Mouse (Mus musculus): Measurements from ENCODE around the gene Slc15a1. TPM values are rescaled to one million over a fixed set of nuclear protein-coding genes. Genes with fewer than 3 reads are reported as not detected.

Gene Slc15a1
- polyA plus RNA-seq, 1 experiment, result 304 TPM

GRCm38 (mm10) chr14:121466501-121466900 is 38.6 kb downstream of the Slc15a1 start:
- H3K4me1 ChIP-seq (ENCODE audit: control insufficient read depth, insufficient read depth, insufficient read length, low read length), result peaks cover 11% of the 10 kb centered on the region; the same call in 1 of the 2 replicates
- H3K4me3 ChIP-seq (ENCODE audit: low read depth, low read length), result no peak overlapping the region
- no peaks in the 10 kb centered on the region for H3K27me3 ChIP-seq (ENCODE audit: control insufficient read depth, insufficient read depth, low read length)
- H3K36me3 ChIP-seq (ENCODE audit: control insufficient read depth, insufficient read depth, low read length), result peaks cover 52% of the 10 kb centered on the region
- TF ChIP-seq CTCF (IDR thresholded peaks at IDR 0.05; ENCODE audit: extremely low read depth, insufficient read length, insufficient replicate concordance, low read depth, low read length) (no peak), POLR2A (IDR thresholded peaks at IDR 0.05; ENCODE audit: low read depth, low read length) (no peak)
- H3K27ac ChIP-seq (ENCODE audit: insufficient read depth, low read depth, low read length), result no peak overlapping the region
- WGBS, result 82% methylated on average over 4 of the region's 4 CpGs

GRCm38 (mm10) chr14:121464318-121464717 is 40.7 kb downstream of the Slc15a1 start:
- no peak overlapping the region for H3K4me3 ChIP-seq (ENCODE audit: low read depth, low read length)
- H3K4me1 ChIP-seq (ENCODE audit: control insufficient read depth, insufficient read depth, insufficient read length, low read length), result peaks cover 4% of the 10 kb centered on the region; the same call in 1 of the 2 replicates
- TF ChIP-seq POLR2A (IDR thresholded peaks at IDR 0.05; ENCODE audit: low read depth, low read length) (no peak), CTCF (IDR thresholded peaks at IDR 0.05; ENCODE audit: extremely low read depth, insufficient read length, insufficient replicate concordance, low read depth, low read length) (no peak)
- WGBS, result 78% methylated on average over 2 of the region's 2 CpGs
- peaks cover 45% of the 10 kb centered on the region for H3K36me3 ChIP-seq (ENCODE audit: control insufficient read depth, insufficient read depth, low read length)
- peak overlapping the region; percentile 26; the same call in 1 of the 2 replicates for H3K27ac ChIP-seq (ENCODE audit: insufficient read depth, low read depth, low read length)
- H3K27me3 ChIP-seq (ENCODE audit: control insufficient read depth, insufficient read depth, low read length), result no peaks in the 10 kb centered on the region

- 80% methylated on average over 5 of the region's 5 CpGs for WGBS
- H3K36me3 ChIP-seq (ENCODE audit: control insufficient read depth, insufficient read depth, low read length), result peaks cover 41% of the 10 kb centered on the region
- no peak overlapping the region for H3K27ac ChIP-seq (ENCODE audit: insufficient read depth, low read depth, low read length)
- no peak for TF ChIP-seq CTCF (IDR thresholded peaks at IDR 0.05; ENCODE audit: extremely low read depth, insufficient read length, insufficient replicate concordance, low read depth, low read length)
- TF ChIP-seq POLR2A (IDR thresholded peaks at IDR 0.05; ENCODE audit: low read depth, low read length), result no peak
- no peak overlapping the region for H3K4me3 ChIP-seq (ENCODE audit: low read depth, low read length)
- no peaks in the 10 kb centered on the region for H3K27me3 ChIP-seq (ENCODE audit: control insufficient read depth, insufficient read depth, low read length)
- peaks cover 4% of the 10 kb centered on the region; the same call in 1 of the 2 replicates for H3K4me1 ChIP-seq (ENCODE audit: control insufficient read depth, insufficient read depth, insufficient read length, low read length)
These were observed 42.3 kb downstream of the Slc15a1 start for GRCm38 (mm10) chr14:121462756-121463155.

GRCm38 (mm10) chr14:121460966-121461365 is 44.1 kb downstream of the Slc15a1 start:
- peaks cover 28% of the 10 kb centered on the region for H3K36me3 ChIP-seq (ENCODE audit: control insufficient read depth, insufficient read depth, low read length)
- 81% methylated on average over 3 of the region's 3 CpGs for WGBS
- H3K4me1 ChIP-seq (ENCODE audit: control insufficient read depth, insufficient read depth, insufficient read length, low read length), result peaks cover 4% of the 10 kb centered on the region; the same call in 1 of the 2 replicates
- no peaks in the 10 kb centered on the region for H3K27me3 ChIP-seq (ENCODE audit: control insufficient read depth, insufficient read depth, low read length)
- no peak for TF ChIP-seq POLR2A (IDR thresholded peaks at IDR 0.05; ENCODE audit: low read depth, low read length)
- TF ChIP-seq CTCF (IDR thresholded peaks at IDR 0.05; ENCODE audit: extremely low read depth, insufficient read length, insufficient replicate concordance, low read depth, low read length), result no peak
- H3K27ac ChIP-seq (ENCODE audit: insufficient read depth, low read depth, low read length), result no peak overlapping the region
- no peak overlapping the region for H3K4me3 ChIP-seq (ENCODE audit: low read depth, low read length)

- Histone ChIP-seq H3K4me3 (ENCODE audit: low read depth, low read length) (no peak overlapping the region), H3K27me3 (ENCODE audit: control insufficient read depth, insufficient read depth, low read length) (no peaks in the 10 kb centered on the region), H3K36me3 (ENCODE audit: control insufficient read depth, insufficient read depth, low read length) (peaks cover 19% of the 10 kb centered on the region), H3K27ac (ENCODE audit: insufficient read depth, low read depth, low read length) (no peak overlapping the region), H3K4me1 (ENCODE audit: control insufficient read depth, insufficient read depth, insufficient read length, low read length) (no peaks in the 10 kb centered on the region)
- 86% methylated on average over 1 of the region's 1 CpGs for WGBS
- TF ChIP-seq CTCF (IDR thresholded peaks at IDR 0.05; ENCODE audit: extremely low read depth, insufficient read length, insufficient replicate concordance, low read depth, low read length), result no peak
- no peak for TF ChIP-seq POLR2A (IDR thresholded peaks at IDR 0.05; ENCODE audit: low read depth, low read length)
These were observed 46.5 kb downstream of the Slc15a1 start for GRCm38 (mm10) chr14:121458521-121458920.

GRCm38 (mm10) chr14:121457536-121457935 is 47.5 kb downstream of the Slc15a1 start:
- Histone ChIP-seq H3K4me1 (ENCODE audit: control insufficient read depth, insufficient read depth, insufficient read length, low read length) (peaks cover 5% of the 10 kb centered on the region; the same call in 1 of the 2 replicates), H3K4me3 (ENCODE audit: low read depth, low read length) (no peak overlapping the region), H3K27ac (ENCODE audit: insufficient read depth, low read depth, low read length) (no peak overlapping the region), H3K27me3 (ENCODE audit: control insufficient read depth, insufficient read depth, low read length) (no peaks in the 10 kb centered on the region), H3K36me3 (ENCODE audit: control insufficient read depth, insufficient read depth, low read length) (peaks cover 12% of the 10 kb centered on the region)
- WGBS, result 85% methylated on average over 6 of the region's 6 CpGs
- no peak for TF ChIP-seq CTCF (IDR thresholded peaks at IDR 0.05; ENCODE audit: extremely low read depth, insufficient read length, insufficient replicate concordance, low read depth, low read length)
- TF ChIP-seq POLR2A (IDR thresholded peaks at IDR 0.05; ENCODE audit: low read depth, low read length), result no peak

GRCm38 (mm10) chr14:121456416-121457285 is 48.4 kb downstream of the Slc15a1 start:
- H3K27ac ChIP-seq (ENCODE audit: insufficient read depth, low read depth, low read length), result no peak overlapping the region
- H3K36me3 ChIP-seq (ENCODE audit: control insufficient read depth, insufficient read depth, low read length), result peaks cover 11% of the 10 kb centered on the region
- TF ChIP-seq CTCF (IDR thresholded peaks at IDR 0.05; ENCODE audit: extremely low read depth, insufficient read length, insufficient replicate concordance, low read depth, low read length) (no peak), POLR2A (IDR thresholded peaks at IDR 0.05; ENCODE audit: low read depth, low read length) (no peak)
- H3K27me3 ChIP-seq (ENCODE audit: control insufficient read depth, insufficient read depth, low read length), result no peaks in the 10 kb centered on the region
- H3K4me1 ChIP-seq (ENCODE audit: control insufficient read depth, insufficient read depth, insufficient read length, low read length), result peaks cover 5% of the 10 kb centered on the region; the same call in 1 of the 2 replicates
- H3K4me3 ChIP-seq (ENCODE audit: low read depth, low read length), result no peak overlapping the region
- 84% methylated on average over 11 of the region's 11 CpGs for WGBS

Data from small intestine, adult 2 months (tissue).